Mouse (Mus musculus) 3T3-L1 (cell line): ENCODE measurements around the gene Obox1.
"Not testable (repeated sequence)": the region's sequence is repeated elsewhere in the genome, so short reads cannot be mapped to it uniquely, and the experiment has no call there.

Experiments used
- DNase-seq: peaks from one replicate; pipeline ENCODE4 v3.0.0-alpha.2; 2015; ENCODE audit warnings: low read depth, low spot score

The Obox1 gene

DNA sequence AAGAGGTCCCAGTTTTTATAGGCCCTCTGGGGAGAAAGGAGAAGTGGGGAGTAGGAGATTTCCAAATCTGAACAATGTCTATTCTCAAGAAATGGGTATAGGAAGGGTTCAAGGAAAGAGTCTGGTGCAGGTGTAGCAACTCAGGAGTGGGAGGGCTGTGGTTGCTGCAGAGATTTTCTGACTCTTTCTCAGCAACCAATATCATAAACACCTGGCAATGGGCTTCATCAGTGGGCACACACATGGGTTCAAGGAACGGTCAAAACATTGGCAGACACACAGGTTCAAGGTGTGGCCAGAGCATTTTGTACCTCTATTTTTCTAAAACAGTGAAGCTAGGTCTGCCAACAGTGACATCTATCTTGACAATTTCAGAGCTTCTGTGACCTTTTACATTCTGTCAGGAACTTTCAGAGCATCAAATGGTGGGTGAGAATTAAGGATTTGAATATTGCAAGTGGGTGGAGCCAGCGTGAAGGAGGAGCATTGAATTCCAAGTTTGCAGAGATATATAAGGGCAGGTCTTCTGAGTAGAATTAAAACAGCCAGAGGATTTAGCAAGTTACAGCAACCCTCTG is at the start of gene Obox1, which contains the start of gene Obox2:
Obox1 (plus strand) TSS at position 528 of the 578 bp plus-strand sequence.
Obox2 (plus strand) TSS at position 301 of the 578 bp plus-strand sequence.
- not testable (repeated sequence) for DNase-seq

DNA sequence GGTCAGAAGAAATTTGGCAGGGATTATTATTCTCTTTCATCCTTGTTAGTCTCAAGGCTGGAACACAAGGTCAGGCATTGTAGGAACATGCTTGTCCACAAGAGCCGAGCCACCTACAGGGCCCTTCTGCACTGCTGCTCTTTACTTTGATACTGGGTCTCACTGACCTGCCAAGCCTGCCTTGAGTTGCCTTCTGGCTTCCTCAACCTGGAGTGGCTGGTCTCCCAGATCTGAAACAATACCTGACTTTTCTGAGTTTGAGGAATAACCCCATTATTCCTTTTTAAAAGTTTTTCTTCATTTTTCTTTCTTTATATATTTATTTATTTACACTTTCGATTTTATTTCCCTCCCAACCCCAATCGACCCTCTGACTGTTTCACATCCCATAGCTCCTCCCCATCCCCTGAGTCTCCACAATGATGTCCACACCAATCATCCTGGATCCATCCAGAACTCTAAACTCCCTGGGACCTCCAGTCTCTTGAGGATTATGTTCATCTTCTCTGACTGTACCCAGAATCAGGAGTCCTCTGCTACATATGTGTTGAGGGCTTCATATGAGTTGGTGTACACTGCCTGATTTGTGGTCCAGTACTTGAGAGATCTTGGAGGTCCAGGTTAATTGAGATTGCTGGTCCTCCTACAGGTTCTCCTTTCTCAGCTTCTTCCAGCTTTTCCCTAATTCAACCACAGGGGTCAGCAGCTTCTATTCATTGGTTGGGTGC is 10.6 kb downstream of the Obox1 start:
- DNase-seq: not testable (repeated sequence)

DNA sequence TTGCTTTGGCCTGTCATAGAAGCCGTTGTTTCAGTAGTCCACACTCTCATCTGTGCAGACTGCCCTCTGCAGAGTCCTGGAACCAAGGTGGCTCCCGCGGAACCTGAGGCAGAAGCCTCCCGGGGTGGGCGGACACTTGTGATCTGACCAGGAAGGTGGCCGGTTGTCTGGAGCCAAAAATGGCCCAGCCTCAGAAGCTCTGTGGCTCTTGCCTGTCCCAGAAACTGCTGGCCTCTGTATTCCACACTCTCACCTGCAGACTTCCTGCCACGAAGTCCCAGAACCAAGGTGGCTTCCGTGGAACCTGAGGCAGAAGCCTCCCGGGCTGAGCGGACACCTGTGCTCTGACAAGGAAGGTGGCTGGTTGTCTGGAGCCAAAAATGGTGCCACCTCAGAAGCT is 18.1 kb downstream of the Obox1 start:
- not testable (repeated sequence) for DNase-seq

DNA sequence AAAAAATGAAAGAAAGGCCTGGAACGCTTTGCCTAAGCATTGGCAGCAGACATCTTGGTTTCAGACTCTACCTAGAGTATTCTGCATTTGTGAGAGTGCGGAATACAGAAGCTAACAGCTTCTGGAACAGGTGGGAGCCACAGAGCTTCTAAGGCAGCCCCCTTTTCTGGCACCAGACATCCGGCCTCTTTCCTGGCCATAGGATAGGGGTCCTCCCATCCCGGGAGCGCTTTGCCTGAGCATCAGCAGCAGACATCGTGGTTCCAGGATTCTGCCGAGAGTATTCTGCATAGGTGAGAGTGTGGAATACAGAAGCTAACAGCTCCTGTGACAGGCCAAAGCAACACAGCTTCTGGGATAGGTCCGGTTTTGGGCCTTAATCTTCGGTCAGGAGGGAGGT is 29.3 kb downstream of the Obox1 start:
- DNase-seq: not testable (repeated sequence)

DNA sequence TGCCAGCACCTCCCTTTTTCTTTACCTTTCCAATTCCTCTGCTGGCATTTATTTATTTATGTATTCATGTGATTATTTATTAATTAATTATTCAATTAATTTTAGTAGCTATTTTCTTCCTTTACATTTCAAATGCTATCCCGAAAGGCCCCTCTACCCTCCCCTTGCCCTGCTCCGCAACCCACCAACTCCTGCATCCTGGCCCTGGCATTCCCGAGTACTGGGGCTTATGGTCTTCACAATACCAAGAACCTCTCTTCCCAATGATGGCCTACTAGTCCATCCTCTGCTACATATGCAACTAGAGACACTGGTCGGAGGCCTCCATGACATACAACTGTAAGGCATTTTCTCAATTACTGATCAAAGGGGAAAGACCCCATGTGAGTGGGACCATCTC is 36.8 kb downstream of the Obox1 start:
- not testable (repeated sequence) for DNase-seq

DNA sequence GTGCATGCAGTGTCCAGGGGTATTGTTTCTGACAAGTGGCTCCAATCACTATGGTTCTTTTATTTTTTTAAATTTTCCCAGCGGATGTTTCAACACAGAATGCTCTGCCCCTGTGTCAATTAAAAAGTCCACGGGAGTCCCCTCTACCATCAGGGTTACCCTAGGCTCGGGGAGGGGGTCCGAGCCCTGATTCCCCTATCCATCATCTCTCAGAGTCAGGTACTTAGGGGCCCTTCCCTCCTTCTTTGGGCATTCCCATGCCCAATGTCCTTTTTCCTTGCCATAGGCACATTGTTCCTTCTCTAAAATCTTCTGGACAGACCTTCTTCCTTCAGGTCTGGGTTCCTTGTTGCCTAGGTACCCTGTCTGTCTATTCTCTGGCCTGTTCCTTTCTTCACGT is 120.7 kb downstream of the Obox1 start:
- DNase-seq: not testable (repeated sequence)
